Mouse (Mus musculus) right cerebral cortex, postnatal 4 days (tissue): ENCODE data around the gene Cd276.
"Not testable (repeated sequence)": the region's sequence is repeated elsewhere in the genome, so short reads cannot be mapped to it uniquely, and the experiment has no call there.

Source experiments
- DNase-seq: peaks from one replicate; pipeline ENCODE4 v3.0.0-alpha.2; 2022

Cd276 gene

DNA sequence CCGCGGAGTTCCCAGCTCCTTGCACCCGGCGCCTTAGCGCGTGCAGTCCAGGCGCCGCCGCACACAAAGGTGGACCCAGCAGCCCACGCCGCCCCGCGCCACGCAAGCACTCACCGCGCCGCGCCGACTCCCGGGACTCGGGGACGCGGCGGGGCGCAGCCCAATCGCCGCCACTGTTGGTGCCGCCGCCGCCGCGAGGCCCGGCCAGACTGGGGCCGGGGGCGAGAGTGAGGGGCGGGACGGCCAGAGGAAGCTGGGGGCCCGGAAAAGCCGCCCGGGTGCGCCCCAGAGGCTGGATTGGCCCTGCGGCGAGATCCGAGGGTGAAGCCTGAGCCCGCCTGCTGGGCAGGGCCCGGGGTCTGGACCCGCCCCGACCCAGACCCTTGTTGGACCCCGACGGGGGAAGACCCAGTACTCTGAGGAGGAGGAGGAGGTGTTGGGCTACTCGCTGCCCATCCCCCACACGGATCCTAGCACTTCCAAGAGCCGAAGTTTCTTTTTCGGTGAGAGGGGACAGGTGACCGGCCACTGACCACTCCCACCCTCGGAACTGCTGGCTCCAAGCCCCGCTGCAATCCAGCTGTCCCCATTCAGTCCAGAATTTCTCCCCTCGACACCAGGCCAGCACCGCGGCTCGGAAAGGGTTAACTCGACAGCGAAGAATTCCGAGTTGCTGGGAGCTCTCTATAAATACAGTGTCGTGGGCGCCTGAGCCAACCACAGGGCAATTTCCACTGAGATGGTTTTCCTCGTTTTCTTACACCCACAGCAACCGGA, at the start of gene Cd276:
Gene Cd276, minus strand, starts transcription at position 530 of the 777 bp plus-strand sequence.
- DNase-seq: peak; percentile 83

DNA sequence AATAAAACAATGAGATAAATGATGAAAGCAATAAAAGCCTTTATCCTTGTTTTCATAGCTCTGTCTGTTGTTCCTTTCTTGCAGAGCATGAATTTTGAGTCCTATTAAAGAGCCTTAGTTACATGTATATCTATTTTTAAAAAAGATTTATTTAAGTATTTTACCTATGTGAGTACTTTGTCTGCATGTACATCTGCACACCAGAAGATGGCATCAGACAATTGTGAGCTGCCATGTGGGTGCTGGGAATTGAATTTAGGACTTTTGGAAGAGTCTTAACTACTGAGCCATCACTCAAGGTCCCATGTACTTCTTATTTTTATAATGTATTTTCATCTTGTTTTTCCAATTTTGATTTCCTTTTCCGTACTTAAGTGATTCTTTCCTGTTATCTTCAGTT, 40.1 kb upstream of the Cd276 start:
- no peak for DNase-seq

DNA sequence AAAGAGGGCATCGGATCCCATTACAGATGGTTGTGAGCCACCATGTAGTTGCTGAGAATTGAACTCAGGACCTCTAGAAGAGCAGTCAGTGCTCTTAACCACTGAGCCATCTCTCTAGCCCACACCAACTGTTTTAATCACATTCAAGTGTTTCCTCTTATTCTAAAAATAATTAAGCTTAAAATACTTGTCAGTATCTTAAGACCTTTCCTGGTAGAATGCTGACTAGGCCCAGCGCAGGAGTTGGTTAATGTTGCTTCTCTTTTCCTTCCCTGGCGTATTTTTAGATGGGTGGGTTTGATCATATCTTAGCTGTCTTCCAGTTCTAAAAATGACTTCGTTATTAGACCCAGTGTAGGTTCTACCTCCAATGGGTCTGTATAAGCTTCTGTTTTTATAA, 33.4 kb upstream of the Cd276 start:
- no peak for DNase-seq

DNA sequence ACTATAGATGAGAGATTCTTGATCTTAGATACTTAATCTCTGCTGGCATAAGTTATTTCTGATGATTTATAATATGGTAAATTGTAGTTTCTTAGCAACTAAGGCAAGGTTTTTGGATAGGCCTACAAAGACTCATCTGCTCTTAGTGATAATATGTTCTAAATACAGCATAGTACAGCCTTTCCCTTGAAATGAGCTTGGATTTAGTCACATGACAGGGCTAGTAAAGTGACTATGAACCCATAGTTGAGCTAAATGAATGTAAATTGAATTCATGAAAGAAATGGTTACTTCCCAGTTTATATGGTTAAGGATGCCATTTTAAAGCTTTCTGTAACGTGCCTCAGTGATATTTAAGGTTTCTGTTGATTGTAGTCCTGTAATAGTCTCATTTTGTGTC, 29.1 kb upstream of the Cd276 start:
- no peak for DNase-seq

DNA sequence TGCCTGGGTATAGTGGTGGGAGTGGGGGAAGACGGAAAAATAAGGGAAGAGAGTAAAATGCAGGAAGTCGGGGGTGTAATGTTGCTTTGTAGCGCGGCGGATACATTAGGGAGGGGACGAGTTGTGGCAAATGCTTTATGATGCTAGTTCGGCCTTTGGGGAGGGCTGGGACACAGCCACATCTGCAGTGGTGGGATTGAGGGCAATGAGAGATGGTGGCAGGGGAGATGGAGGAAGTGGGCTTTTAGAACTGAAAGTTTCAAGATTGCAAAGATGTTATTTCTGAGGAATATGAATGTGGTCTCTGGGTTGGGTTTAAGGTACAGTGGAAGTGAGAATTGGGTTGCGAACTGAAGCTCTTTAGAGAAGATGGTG, 28.0 kb upstream of the Cd276 start:
- DNase-seq: no peak

DNA sequence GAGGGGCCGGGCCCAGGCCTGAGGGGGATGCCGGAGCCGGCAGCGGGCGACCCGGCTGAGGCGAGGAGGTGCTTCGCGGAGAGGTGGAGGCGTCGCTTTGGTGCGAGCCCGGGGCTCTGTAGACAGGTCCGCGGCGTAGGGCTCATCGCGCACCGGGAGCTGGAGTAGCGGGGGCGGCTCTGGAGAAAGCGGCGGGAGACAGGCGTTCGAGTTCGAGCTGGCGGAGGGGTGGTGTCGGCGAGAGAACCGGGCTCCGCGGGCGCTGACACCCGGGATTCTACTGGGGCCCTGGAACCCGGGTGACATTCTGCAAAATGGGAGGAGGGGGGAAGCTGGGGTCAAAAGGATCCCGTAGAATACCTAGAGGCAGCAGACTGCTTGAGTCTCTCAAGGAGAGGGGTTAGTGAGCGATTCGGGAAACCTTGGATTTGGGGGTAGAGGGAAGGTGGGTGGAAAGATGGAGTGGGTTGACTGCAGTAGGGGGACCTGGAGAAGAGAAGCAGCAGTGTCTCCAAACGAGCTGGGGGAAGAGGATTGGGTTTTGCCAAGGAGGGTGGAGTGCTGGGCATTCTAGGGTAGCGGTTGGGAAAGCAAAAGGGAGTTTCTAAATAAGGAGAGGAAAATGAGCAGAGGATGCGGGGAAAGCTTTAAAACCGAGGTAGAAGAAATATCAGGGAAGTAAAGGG, 27.5 kb upstream of the Cd276 start:
- DNase-seq: peak; percentile 59

DNA sequence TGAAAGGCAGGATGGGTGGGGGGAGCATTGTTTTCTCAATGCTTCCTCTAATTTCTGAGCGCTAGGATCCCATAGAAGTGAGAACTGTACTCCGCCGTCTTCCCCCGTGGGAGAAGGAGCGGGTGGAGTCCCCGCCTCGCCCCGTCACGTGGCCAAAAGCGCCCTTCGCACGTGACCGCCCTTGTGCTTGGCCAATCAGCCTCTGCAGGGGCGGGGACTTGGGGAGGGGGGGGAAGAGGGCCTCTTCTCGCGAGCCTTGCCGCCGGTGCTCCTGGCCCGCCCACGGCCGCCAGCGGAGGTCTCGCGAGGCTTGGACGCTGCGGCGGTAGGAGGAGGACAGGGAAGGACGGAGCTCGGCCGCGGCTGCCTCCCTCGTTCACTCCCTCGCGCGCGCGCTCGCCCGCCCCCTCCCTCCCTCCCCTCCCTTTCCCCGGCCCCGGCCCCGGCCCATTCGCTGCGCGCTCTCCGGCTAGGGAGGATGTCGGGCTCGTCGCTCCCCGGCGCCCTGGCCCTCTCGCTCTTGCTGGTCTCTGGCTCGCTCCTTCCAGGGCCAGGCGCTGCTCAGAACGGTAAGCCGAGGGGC, 26.8 kb upstream of the Cd276 start, which contains the start of gene Nptn:
Gene Nptn, plus strand, starts transcription at position 283 of the 583 bp plus-strand sequence.
- peak; percentile 96 for DNase-seq

DNA sequence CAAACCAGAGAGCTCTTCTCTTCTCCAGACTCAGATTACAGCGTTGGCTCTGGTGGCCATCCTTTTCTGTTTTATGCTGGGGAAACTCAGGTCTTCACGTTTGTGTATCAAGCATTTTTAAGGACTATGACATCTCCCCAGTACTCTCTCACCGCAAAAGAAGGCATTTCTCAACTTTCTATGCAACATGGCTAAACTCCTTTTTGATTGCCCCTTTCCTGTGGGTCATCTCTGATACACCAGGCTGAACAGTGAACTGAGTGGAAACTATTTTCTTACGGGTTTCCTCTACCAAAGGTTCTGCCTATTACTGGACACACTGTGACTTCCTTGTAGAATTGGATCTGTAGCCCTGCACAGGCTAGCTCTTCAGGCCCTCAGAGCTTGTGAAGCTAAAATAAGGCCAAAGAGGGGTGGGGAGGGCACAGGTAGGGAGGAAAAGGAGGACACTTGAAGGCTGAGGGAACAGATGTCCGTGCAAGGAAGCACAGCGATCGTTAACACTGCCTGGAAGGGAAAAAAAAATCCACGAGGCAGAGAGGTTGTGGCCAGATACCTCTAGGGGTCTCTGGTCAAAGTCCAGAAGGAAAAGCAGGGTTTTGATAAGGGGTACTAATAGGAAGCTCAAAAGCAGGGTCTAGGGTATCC, 26.2 kb upstream of the Cd276 start:
- DNase-seq: no peak

DNA sequence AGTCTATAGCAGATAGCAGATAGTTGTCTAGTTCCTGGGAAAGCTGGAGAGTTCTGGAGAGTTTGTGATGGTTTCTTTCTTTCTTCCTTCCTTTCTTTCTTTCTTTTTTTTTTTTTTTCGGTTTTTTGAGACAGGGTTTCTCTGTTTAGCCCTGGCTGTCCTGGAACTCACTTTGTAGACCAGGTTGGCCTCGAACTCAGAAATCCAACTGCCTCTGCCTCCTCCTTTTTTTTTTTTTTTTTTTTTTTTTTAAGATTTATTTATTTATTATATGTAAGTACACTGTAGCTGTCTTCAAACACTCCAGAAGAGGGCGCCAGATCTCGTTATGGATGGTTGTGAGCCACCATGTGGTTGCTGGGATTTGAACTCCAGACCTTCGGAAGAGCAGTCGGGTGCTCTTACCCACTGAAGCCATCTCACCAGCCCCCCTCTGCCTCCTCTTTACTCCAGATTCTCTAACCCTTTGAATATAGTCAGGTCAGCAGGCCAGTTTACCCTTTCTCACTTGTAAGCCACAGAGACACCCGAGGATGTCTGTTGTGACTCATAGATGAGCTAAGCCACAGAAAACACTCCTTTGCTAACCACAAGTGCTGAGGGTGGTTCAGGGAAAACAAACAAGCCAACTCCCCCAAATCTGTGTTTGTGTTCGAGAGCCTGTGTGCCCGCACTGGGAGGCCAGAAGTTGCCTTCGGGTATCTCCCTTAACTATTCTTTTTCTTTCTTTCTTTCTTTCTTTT, 25.4 kb upstream of the Cd276 start:
- not testable (repeated sequence) for DNase-seq

DNA sequence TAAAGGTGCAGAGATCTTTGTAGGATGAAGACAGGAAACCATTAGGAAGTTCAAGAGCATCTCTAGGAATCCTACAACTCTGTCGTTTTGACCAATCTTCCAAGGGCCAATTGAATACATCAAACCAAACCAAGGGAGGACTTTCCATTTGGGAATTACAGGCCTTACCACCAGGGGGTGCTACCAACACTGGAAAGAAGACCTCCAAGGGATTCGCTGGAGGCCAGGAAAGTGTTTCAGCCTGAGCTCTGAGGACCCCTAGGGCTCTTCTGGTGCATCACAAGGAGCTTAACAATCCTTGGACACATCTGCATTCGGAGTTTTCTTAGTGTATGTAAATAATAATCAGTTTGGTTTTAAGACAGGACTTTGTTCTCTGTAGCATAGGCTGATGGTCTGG, 23.4 kb upstream of the Cd276 start:
- peak; percentile 80 for DNase-seq

DNA sequence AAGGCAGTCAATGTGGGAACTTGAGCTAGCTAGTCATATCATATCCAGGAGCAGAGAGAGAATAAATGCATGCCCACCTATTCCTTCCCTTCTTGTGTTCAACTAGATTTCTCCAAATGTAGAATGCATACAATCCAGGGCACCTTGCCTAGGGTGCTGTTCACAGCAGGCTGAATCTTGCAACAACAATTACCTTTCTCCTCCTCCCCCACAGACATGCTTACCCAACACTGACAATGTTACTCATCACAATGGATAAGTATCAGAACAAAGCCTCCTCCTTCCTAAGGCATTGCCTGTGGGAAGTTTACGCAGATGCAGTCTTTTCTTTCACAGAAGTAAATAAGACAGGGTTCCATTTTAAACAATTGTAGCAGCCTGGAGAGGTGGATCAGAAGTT, 15.8 kb upstream of the Cd276 start:
- DNase-seq: no peak

DNA sequence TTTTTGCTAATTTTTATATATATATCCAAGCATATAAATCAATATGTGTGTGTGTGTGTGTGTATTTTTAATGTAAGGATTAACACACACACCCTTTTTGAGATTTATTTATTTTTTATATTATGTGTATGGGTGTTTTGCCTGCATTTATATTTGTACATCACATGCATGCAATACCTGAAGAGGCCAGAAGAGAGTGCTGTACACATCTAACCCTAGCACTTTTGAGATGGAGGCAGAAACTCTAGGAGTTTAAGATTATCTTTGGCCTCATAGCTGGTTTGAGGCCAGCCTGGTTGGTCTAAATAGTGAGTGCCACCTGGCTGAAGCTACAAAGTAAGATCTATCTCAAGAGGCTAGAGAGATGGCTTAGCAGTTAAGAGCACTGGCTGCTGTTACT, 12.4 kb upstream of the Cd276 start:
- no peak for DNase-seq

DNA sequence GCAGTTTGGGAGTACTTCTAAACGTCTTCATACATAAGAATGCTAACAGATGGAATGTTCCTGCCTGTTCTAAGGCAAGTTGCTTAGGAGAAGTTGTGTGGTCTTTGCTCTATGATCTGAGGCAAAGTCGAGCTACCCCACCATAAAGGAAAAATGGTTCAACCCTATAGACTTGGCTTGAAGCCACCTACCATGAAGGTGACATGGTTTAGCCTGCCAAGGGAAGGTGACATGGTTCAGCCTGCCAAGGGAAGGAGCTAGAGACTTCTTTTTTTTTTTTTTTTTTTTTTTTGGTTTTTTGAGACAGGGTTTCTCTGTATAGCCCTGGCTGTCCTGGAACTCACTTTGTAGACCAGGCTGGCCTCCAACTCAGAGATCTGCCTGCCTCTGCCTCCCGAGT, 10.7 kb upstream of the Cd276 start:
- DNase-seq: not testable (repeated sequence)

DNA sequence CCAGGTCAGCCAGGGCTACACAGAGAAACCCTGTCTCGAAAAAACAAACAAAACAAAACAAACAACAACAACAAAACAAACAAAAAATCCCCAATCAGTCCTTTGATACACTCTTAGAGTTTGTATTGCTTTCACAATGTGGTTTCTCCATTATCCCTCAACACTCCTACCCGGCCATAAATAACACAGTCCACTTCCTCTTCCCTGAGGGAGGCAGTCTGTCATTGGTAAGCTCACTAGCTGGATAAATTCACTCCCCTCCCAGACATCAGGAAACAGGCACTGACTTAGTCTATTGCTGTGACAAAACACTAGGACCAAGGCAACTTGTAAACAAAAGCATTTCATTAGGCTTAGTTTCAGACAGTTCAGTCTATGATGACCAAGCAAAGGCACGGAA, 5.0 kb upstream of the Cd276 start:
- DNase-seq: no peak

DNA sequence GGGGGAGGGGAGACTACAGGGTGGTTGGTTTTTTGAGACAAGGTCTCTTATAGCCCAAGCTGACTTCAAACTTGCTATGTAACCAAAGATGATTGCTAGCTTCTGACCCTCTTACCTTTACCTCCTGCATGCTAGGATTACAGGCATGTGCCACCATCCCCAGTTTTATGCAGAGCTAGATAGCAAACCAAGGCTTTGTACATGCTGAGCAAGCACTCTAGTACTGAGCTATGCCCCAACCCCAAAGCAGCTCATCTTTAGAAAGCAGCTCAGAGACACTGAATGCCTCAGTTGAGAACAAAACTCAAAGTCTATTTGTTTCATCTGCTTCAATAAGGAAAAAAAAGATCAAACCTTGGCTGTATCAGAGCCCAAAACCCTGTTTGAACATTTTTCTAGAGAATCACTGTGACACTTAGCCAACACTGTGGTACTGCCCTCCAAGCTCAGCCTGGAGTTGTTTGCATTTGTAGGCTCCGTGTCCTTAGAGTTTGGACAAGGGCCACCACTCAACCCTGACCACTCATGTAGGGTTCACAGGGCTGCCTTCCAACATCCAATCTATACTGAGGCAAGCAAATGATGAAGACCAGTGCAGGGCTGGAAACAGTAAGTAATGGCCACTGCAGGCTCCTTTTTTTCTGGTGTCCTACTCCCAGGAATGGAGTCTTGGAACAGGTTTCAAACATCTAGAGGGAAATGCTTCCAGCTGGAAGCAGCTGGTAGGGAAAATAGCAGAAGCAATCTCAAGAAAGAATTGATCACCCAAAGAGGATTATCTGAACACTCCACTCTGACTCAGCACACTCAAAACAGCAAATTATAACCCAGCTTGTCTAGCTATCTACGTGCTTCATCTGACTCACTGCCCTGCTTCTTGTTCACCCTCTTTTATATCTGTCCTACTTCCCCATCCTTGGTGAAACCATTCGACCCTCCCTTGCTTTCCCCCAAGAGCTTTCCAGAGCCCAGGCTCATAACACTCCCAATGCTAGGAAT, 2.5 kb upstream of the Cd276 start:
- DNase-seq: no peak

DNA sequence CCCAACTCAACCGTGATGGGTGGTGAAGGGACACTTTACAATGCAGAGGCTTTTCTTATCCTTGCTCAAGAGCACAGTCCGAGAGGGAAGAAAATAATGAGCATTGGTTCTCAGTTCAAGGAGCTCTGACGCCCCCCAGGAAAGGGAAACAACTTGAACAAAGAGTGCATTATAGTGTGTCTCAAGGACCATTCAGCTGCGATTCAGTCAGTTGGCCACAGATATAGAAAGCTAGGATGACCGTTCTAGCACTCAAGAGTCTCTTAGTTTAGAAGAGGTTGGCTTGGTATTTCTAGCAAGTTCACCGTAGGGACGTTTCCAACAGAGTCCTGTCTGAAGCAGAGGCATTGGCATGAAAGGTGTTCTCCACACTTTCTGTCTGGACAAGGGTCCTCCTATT, 1.4 kb upstream of the Cd276 start:
- no peak for DNase-seq

DNA sequence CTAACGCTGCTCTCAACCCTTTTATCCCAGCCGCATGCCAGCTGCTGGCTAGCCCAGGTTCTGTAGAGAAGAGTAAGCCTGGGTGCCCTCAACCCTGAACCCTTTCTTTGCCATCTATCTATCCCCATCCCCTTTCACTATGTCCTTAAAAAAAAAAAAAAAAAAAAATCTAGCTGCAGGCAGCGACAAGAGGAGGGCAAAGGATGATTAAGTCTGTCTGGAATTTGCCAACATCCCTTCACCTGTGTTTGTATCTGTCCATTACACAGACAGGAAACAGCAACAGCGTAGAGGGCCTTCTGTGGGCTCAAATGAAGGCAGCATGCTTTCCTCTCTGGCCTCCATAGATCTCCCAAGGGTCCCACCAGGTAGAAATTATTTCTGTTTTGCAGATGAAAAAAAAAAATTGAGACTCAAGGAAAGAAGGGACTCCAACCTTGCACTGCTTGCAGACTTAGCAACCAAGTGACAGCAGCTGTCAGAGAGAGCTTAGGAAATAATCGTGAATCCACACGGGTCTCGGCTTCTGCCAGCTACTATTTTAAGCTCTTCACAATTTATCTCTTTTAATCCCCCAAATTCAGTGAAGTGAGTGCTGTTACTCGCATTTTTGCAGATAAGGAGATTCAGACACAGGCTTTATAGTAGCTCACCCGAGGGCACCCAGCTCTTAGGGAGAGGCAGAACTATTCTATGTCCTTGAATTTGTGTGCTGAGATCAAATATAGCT, 613 bp upstream of the Cd276 start:
- no peak for DNase-seq

DNA sequence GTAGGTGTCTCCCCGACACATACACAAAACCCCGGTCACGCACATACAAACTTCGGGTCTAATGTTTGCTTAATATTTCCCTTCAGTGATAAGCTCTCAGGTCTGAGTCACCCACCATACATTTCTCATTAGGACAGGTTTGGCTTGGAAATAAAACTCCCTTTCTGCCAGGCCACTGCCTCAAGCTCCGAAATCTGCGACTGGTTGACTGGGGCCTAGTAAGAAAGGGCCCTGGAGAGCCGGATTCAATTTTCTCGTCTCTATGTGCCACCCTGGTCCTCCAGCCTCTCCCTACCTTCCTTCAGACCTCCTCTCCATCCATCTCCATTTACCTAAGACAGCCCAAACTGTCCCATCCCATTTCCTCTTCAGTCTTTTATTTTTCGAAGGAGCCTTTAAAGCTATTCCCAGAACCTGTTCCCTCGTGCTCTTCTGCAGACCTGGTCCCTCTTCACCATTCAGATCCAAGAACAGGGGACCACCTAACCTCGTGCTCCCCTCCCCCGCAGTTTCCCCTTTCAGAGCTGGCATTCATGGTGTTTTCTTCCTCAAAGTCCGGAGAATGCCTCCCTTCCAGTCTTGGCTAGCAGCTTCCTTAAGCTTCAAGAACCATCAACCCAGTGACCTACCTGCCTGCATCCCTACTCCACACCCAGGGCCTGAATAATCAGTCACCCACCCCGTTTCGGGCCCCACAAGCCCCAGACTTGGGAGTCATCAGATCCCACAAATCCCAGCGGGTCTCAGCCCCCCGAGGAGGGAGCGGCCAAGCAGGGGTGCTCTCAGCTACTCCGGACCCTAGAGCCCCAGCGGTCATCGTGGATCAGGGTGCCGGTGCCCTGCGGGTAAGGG, 955 bp downstream of the Cd276 start:
- peak; percentile 42 for DNase-seq

DNA sequence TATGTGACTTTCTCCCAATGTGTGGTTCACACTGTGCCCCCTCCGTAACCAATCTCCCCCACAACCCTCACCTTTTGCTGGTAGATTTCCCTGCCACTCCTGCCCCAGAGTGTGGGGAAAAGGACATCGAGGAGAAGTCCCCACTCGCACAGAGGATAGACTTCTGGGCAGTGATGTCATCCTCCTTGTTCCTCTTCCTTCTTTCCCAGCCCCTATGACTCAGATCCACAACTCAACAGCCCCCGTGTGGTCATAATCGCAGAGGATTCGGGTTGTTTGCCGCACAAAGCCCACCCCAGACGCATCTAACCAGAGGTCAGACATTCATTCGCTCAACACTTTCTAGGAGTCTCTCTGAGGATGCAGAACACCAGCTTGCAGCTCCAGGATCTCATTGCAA, 3.2 kb downstream of the Cd276 start:
- no peak for DNase-seq

DNA sequence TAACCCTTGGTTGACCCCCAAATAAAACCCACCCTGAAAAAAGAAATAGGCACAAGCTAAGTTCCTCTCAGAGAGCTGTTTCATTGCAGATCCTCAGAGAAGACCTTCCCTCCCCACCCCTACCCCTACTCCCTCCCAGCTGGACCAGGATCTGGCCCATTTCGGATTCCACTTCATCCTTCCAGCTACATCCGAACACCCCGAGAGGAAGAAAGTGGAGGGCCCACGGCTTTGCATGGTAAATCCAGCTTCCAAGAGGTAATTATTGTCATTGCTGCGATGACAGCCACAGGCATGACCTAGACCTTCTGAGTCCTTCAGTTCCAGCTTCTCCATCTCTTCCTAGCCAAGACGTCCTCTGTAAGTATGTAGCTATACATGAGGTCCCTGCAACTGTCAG, 4.3 kb downstream of the Cd276 start:
- DNase-seq: no peak
